Mouse (Mus musculus): Measurements from ENCODE around the gene Dpyd.
A peak's percentile ranks its signal among the peaks of the same experiment; 100 is the strongest.

The Dpyd gene

DNA sequence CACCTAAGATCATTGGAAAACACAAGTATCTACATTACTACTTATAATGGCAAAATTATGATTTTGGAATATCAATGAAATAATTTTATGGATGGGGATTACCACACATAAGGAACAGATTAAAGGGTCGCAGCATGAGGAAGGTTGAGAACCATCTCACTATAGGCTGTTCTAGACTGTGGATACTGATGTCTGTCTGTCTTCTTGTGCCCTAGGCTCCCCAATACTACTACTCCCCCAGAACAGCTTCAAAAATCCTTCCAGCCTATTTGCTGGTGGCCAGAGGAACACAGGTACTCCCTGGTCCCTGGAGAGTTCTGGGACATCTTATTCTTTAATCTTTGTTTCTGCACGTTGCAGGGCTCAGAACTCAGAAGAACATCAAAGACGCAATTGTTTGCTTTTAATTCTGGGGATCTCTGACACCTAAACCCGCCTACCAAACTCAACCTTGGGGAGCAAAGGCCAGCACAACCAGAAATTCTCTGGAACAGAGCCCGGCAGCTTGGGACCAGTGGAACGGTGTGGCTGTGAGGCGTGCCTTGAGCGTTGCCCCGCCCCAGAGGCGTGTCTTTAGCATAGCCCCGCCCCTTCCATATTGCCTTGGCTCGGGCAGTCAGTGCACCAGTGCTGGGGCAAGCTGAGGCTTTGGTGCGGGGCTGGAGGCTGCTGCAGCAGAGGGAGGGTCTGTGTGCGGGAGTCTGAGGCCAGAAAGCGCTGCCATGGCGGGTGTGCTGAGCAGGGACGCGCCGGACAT is at the start of gene Dpyd:
Gene Dpyd, plus strand, starts transcription at position 576 of the 757 bp plus-strand sequence.
- peak; percentile 36 to 40 for DNase-seq

GRCm38 (mm10) chr3:118537676-118538075 is 24.3 kb upstream of the Dpyd start:
- no peak for DNase-seq

DNA sequence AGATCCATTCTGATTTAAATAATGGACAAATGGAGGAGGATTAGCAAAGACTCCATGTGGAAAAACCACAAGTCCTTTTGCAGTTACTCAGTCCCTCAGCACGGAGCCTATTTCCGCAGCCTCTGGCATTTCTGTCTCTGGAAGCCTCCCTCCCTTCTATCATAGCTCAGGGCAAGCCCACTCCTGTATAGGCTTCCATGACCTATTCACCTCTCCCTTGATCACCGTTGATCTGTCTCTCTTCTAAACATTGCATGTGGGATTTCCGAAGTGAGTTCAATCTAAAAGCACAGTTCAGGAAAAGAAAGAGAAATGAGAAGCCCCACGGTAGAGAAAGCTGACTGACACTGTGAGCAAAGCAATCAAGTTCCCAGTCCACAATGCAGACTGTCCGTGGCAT is 20.2 kb upstream of the Dpyd start:
- DNase-seq, result no peak

- no peak for DNase-seq
Measured at GRCm38 (mm10) chr3:118547551-118548210, 14.2 kb upstream of the Dpyd start.

- no peak for DNase-seq
Measured at GRCm38 (mm10) chr3:118557605-118558004, 4.3 kb upstream of the Dpyd start.

DNA sequence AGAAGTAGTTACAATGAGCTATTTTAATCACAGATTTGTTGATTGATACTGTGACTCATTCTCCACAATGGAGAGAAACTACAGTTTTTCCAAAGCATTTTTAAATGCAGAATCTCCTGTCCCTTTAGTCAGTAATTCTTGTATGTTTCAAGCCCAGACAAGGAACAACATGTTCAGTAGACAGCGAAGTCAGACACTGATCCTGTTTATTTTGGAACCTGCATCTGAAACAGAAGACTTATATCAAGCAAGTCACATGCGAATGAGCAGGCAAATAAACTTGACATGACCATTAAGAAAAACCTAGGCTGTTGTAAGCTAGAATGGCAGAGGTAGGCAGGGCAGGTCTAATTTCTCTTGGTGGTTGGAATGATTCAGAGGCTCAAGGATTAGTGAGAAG is 2.0 kb upstream of the Dpyd start:
- no peak for DNase-seq

- DNase-seq, result peak in 1 of 2 experiments; percentile 2
Measured at GRCm38 (mm10) chr3:118562311-118562671, 362 bp downstream of the Dpyd start.

- DNase-seq, result no peak
Measured at GRCm38 (mm10) chr3:118566779-118567178, 4.8 kb downstream of the Dpyd start.

- no peak for DNase-seq
Measured at GRCm38 (mm10) chr3:118570197-118570596, 8.3 kb downstream of the Dpyd start.

DNA sequence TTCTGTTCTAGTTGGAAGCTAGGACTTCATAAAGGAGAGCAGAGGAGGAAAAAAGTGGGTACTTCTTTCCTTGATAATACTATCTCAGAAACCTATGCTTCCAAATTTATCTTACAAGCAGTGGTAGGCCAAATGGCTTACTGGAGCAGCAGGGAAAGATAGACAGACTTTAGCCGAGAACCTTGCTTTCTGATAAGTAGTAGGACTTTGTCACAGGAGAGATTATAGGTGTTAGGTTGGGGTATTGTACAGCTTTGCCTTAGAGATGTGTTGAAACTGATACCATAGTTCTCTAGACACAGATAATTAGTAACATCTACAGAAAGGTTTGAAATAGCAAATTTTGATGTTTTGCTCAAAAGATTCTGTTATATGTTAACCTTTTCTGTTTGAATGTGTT is 28.6 kb downstream of the Dpyd start:
- no peak for DNase-seq

- no peak for DNase-seq
Measured at GRCm38 (mm10) chr3:118594864-118595263, 32.9 kb downstream of the Dpyd start.

DNA sequence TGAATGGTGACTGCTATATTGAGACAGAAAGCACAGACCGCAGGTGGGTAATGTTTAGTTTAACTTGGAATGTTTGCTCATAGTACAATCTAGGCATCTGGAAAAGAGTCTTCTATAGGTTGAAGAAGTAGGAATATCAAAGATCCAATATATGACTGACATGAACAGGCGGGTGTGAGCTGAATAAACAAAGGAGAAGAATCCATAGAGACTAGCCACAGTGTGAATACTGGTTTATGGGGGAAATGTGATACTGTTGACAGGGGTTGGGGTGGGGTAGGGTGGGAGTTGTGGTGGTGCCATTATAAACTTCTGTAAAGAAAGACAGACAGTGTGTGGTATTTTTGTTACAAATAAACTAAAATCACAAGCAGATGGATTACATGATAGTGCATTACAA is 33.8 kb downstream of the Dpyd start:
- DNase-seq, result no peak

DNA sequence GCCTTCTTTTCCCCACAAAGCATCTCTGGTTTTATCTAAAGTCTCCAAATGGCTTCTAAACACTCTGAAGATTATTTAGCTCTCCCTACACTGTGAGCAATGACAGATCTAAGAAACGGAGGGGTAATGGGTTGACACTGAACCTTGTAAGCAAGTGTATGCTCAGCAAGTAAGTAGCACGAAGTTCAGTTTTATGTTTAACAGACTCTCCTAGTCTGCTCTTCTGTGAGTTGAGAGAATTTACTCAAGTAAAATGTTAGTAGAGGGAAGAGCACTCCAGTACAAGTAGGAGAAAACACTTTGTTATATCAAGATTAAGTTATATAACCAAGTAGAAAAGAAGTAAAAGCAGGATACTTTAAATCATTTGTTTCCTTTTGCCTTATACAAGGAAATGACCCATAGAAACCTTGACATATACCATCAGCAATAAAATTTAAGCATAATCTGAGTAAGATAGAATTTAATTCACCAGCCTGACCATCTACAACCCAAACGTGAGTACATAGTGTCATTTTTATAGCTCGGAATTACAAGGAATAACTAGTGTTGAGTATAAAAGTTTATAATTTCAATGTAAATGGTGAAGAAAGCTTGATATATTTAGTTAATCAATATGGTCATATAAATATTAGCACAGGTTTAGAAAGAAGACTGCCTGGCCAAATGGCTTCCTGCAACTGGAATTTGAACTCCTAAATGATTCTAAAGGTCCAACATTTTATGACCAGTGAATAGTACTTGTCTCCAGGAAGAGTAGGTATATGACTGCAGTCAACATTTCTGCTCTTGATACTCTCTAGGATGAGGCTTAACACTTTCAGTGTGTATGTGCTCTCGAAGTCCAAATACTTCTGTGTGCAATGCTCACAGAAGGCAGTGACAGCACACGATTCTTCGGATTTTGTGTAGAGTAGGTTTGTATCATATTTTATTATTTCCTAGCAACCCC is 40.0 kb downstream of the Dpyd start:
- no peak for DNase-seq

DNA sequence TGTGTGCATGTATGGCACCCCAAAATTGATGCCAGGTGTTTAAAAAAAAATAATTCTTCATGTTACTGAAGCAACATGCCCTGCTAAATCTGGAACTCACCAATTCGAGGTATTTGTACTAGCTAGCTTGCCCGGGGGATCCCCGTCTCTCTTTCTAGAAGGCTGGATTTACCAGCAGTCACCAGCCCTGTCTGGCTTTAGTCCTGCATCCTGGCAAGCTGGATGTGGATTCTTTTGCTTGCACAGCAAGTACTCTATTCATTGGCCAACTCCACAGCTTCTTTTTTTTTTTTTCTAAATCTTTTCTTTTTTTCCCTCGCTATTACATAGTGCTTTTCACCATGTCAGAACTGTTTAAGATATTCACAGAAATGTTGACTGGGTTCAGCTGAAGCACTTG is 46.8 kb downstream of the Dpyd start:
- DNase-seq, result no peak

GRCm38 (mm10) chr3:118626455-118627375 is 64.8 kb downstream of the Dpyd start:
- no peak for DNase-seq

DNA sequence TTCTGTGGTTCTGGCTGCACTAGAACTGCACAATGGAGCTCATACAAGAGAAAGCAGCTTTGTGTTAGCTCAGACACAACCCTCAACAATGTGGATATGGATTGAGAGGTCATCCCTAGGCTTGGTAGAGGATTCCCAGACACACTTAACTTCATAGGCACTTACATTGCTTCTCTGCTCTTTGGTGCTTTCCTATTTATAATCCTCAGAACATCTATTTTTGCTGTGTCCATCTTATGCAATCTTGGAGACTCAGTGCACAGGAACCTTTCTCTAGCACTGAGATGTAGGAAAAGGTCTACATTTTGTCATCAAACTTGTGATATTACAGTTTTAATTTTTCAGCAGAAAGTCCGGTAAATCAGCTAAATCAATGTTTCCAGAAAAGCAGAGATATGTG is 67.8 kb downstream of the Dpyd start:
- DNase-seq, result no peak

DNA sequence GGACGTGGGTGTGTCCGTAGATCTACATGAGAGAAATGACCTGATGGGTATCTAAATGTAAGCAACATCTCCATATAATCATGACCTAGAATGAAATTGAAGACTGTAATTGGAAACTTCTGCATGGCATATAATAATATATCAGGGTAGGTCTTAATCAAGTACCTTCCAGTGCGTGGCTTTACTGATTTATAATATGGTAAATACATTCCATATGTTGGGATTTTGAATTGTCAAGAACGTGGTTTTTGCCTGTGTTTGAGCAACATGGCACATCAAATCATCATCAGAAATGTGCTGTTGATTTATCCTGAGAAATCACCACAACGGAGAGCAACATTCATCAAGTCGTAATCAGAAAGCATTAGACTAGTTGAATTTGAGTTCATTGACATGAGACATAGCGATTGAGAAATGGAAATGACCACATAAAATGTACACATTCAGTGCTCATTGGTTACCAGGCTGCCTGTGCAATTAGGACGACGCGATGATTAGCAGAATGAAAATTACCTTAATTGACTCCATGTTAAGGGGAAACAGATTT is 84.2 kb downstream of the Dpyd start:
- no peak for DNase-seq

- no peak for DNase-seq
Measured at GRCm38 (mm10) chr3:118663987-118664692, 102.2 kb downstream of the Dpyd start.

DNA sequence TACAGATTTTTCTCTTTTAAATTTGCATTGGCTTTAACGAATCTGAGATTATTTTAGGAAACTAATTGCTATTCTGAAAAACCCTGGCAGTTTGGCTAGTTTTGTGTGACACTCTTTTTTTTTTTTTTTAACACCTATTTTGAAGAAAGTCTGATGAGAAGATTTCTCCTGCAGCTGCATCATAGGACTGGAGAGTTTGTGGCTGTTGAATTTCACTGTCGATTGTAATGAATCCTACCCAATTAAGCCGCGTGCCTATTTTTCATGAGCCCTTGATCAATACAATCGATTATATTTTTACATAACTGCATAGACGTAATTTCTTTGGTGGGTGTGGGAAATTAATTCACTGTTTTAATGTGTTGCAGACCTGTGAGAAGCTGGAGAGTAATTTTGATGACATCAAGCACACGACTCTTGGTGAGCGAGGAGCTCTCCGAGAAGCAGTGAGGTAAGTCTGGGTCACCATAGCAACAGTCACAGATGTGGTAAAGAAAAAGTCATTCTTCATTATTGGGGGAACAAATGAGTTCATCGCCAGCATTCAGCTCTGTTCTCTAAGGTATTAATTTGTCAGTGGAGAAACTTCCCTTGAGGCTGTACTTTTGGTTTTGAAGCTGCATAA is 112.3 kb downstream of the Dpyd start:
- no peak for DNase-seq

DNA sequence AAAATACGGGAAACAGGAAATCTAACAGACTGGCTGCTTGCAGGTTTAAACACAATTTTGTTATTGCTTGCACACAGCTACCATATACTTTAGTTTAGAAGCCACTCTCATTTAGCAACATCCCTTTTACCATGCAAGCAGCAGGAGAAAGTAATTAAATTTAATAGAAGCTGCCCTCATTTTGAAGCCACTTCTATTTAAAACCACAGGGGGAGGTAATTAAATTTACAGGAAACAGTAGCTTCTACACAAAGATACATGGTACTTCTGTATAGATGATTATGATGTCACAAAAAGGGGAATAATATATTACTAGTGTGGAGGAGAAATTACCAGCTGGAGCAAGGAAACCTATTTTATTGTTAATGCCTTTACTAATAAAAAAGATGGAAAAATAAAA is 113.5 kb downstream of the Dpyd start:
- no peak for DNase-seq

All from cerebellum, postnatal 36 days (tissue).